Mouse (Mus musculus) embryonic facial prominence, embryonic 12.5 days (tissue): ENCODE results near the gene Gm8247. TPM values are rescaled to one million over a fixed set of nuclear protein-coding genes. Genes with fewer than 3 reads are reported as not detected.
"Not testable (repeated sequence)": the region's sequence is repeated elsewhere in the genome, so short reads cannot be mapped to it uniquely, and the experiment has no call there.

Experiments used
- ATAC-seq: fragments of 200-750 bp; cut with Nextera tagmentation; 2 replicates; pipeline ENCODE4 v1.8.0; 2017; ENCODE audit not compliant: insufficient number of reproducible peaks, insufficient read depth, low FRiP score, low TSS enrichment
- H3K27ac ChIP-seq: fragments of 300-500 bp; sonication (generic); 2 replicates; pipeline ENCODE4 v1.5.1; 2016; ENCODE audit warnings: mild to moderate bottlenecking
- H3K27me3 ChIP-seq: fragments of 300-500 bp; sonication (generic); 2 replicates; pipeline ENCODE4 v1.6.1; 2016; ENCODE audit warnings: mild to moderate bottlenecking, moderate library complexity
- H3K36me3 ChIP-seq: fragments of 300-500 bp; sonication (generic); 2 replicates; pipeline ENCODE4 v1.6.1; 2016; ENCODE audit warnings: mild to moderate bottlenecking
- H3K4me1 ChIP-seq: fragments of 300-500 bp; sonication (generic); 2 replicates; pipeline ENCODE4 v1.6.1; 2016
- H3K4me2 ChIP-seq: fragments of 300-500 bp; sonication (generic); replicated peaks from 2 replicates; pipeline ENCODE4 v1.6.1; 2016; ENCODE audit warnings: mild to moderate bottlenecking, moderate library complexity
- H3K4me3 ChIP-seq: fragments of 300-500 bp; sonication (generic); 2 replicates; pipeline ENCODE4 v1.5.1; 2016; ENCODE audit warnings: mild to moderate bottlenecking
- H3K9ac ChIP-seq: fragments of 300-500 bp; sonication (generic); 2 replicates; pipeline ENCODE4 v1.6.1; 2016; ENCODE audit warnings: mild to moderate bottlenecking, moderate library complexity
- H3K9me3 ChIP-seq: fragments of 300-500 bp; sonication (generic); 2 replicates; pipeline ENCODE4 v1.6.1; 2016; ENCODE audit warnings: mild to moderate bottlenecking, moderate library complexity
- WGBS: fragments of 180-500 bp; shearing (Covaris S2); methylation state at CpG from one replicate; pipeline ENCODE4 v1.1.7; 2016; 5-methylcytosine and 5-hydroxymethylcytosine counted together
- polyA plus RNA-seq: library from polyadenylated mRNA; unstranded; fragments of >200 nt; fragmentation: Nextera tagmentation; extraction: Ambion mirVana; gene quantifications from 2 replicates; pipeline ENCODE4 v1.2.1, GENCODE M21; 2016

Gm8247 gene
- polyA plus RNA-seq, result not detected in 2 replicates

DNA sequence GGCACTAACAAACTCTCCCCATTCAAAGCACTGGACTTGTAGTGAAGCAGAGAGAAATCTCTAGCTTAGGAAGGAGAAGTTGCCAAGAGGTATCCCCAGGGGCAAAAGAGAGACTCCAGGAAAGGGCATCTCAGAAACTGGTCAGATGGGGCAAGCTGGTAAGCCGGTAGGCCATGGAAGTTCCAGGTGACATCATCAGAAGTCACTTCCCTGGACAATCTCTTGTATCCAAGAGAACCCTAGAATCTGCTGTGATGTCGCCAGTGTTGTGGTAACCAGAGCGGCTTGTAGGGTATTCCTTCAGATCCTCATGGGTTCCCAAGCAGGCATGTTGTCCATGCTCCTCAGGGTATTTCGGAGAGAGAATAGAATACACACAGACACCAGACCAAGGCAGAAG lies at the start of gene Gm8247:
Gene Gm8247, plus strand, starts transcription at position 301 of the 400 bp plus-strand sequence.
- H3K4me2 ChIP-seq, ATAC-seq: not testable (repeated sequence)

GRCm38 (mm10) chr14:44547961-44548360 lies 35.0 kb upstream of the Gm8247 start:
- not testable (repeated sequence) for H3K4me1 ChIP-seq, H3K9me3 ChIP-seq, H3K27me3 ChIP-seq, H3K4me3 ChIP-seq, H3K27ac ChIP-seq, ATAC-seq, H3K36me3 ChIP-seq, H3K9ac ChIP-seq, H3K4me2 ChIP-seq
- 85% methylated on average over 5 of the region's 5 CpGs for WGBS

More for the DNA sequence above, at the start of gene Gm8247:
- H3K4me1 ChIP-seq, H3K9ac ChIP-seq, H3K27ac ChIP-seq, H3K9me3 ChIP-seq, H3K36me3 ChIP-seq, H3K4me3 ChIP-seq, H3K27me3 ChIP-seq: not testable (repeated sequence)
- WGBS, result 88% methylated on average over 4 of the region's 4 CpGs

DNA sequence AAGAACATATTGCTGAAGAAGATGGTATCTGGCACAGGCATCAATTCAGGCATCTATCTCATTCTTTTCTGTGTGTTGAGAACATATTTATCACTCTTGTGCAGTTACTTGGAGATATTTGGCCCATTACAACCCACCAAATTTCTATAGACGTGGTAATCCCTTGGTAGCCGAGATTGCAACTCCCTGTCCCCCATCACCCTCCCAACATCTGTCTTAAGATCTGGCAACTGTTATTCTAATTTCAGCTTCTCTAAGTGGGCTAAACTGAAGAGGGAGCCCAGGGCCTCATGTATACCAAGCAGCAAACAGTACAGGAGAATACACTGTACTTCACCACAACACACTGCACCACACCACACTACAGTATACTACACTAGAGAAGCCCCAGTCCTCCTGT lies 8.8 kb downstream of the Gm8247 start:
- not testable (repeated sequence) for H3K4me3 ChIP-seq
- WGBS, result 71% methylated on average over 2 of the region's 2 CpGs

GRCm38 (mm10) chr14:44627737-44628136 lies 44.8 kb downstream of the Gm8247 start, which contains the start of gene Gm5624:
Gm5624 (minus strand) TSS chr14:44627938.
- WGBS, result 75% methylated on average over 4 of the region's 4 CpGs
- H3K36me3 ChIP-seq, H3K9me3 ChIP-seq, H3K9ac ChIP-seq, H3K4me1 ChIP-seq, ATAC-seq, H3K27me3 ChIP-seq, H3K27ac ChIP-seq, H3K4me3 ChIP-seq, H3K4me2 ChIP-seq: not testable (repeated sequence)

More for the DNA sequence above, 8.8 kb downstream of the Gm8247 start:
- not testable (repeated sequence) for H3K4me1 ChIP-seq, H3K36me3 ChIP-seq, H3K27me3 ChIP-seq, H3K9ac ChIP-seq, H3K27ac ChIP-seq, ATAC-seq, H3K4me2 ChIP-seq, H3K9me3 ChIP-seq

Other genes with a start within 250 kb of the Gm8247 start
- not detected in 2 replicates for gene Gm5930, start 244.6 kb upstream of the Gm8247 start, polyA plus RNA-seq
- gene Gm8229, start 217.8 kb upstream of the Gm8247 start, polyA plus RNA-seq, result not detected in 2 replicates
- gene Gm3371, start 172.5 kb upstream of the Gm8247 start, polyA plus RNA-seq, result not detected in 2 replicates
- gene Gm8232, start 149.5 kb upstream of the Gm8247 start, polyA plus RNA-seq, result not detected in 2 replicates
- not detected in 2 replicates for gene BC061237, start 90.7 kb upstream of the Gm8247 start, polyA plus RNA-seq
- not detected in 2 replicates for gene Gm17093, start 64.9 kb upstream of the Gm8247 start, polyA plus RNA-seq
- not detected in 2 replicates for gene Gm5624, start 44.8 kb downstream of the Gm8247 start, polyA plus RNA-seq
- not detected in 2 replicates for gene Gm8257, start 123.3 kb downstream of the Gm8247 start, polyA plus RNA-seq
- gene Gm8267, start 167.2 kb downstream of the Gm8247 start, polyA plus RNA-seq, result not detected in 2 replicates